Mouse (Mus musculus): ENCODE data around the gene Ccl27a. TPM values are rescaled to one million over a fixed set of nuclear protein-coding genes. Genes with fewer than 3 reads are reported as not detected.

Gene Ccl27a
- polyA plus RNA-seq, 1 experiment from 2014 or later, result 302 TPM

GRCm38 (mm10) chr4:41758701-41759100 is 15.3 kb downstream of the Ccl27a start:
- 90% methylated on average over 4 of the region's 4 CpGs for WGBS
- Histone ChIP-seq H3K27ac (ENCODE audit: low read length) (no peak overlapping the region), H3K27me3 (ENCODE audit: control insufficient read depth, insufficient read depth, low read depth, low read length) (no peaks in the 10 kb centered on the region), H3K9me3 (replicated peaks; ENCODE audit: control insufficient read depth, low read length, poor library complexity, severe bottlenecking) (no peaks in the 10 kb centered on the region), H3K9ac (ENCODE audit: low read depth, low read length) (no peak overlapping the region), H3K4me2 (ENCODE audit: low read length) (no peak overlapping the region), H3K4me3 (ENCODE audit: low read depth, low read length) (no peak overlapping the region), H3K4me1 (ENCODE audit: control insufficient read depth, insufficient read depth, low read length) (peaks cover 23% of the 10 kb centered on the region), H3K36me3 (ENCODE audit: control insufficient read depth, insufficient read depth, low read length) (no peaks in the 10 kb centered on the region; the same call in 1 of the 2 replicates)
- no peak for ATAC-seq

GRCm38 (mm10) chr4:41758021-41758420 is 16.0 kb downstream of the Ccl27a start:
- ATAC-seq, result no peak
- Histone ChIP-seq H3K36me3 (ENCODE audit: control insufficient read depth, insufficient read depth, low read length) (no peaks in the 10 kb centered on the region; the same call in 1 of the 2 replicates), H3K27ac (ENCODE audit: low read length) (no peak overlapping the region), H3K9me3 (replicated peaks; ENCODE audit: control insufficient read depth, low read length, poor library complexity, severe bottlenecking) (no peaks in the 10 kb centered on the region), H3K27me3 (ENCODE audit: control insufficient read depth, insufficient read depth, low read depth, low read length) (no peaks in the 10 kb centered on the region), H3K4me3 (ENCODE audit: low read depth, low read length) (no peak overlapping the region), H3K9ac (ENCODE audit: low read depth, low read length) (no peak overlapping the region), H3K4me1 (ENCODE audit: control insufficient read depth, insufficient read depth, low read length) (peaks cover 23% of the 10 kb centered on the region), H3K4me2 (ENCODE audit: low read length) (no peak overlapping the region)
- WGBS, result 79% methylated on average over 11 of the region's 11 CpGs

- WGBS, result 90% methylated on average over 13 of the region's 13 CpGs
These were observed 16.7 kb downstream of the Ccl27a start for GRCm38 (mm10) chr4:41757321-41757720.

GRCm38 (mm10) chr4:41756440-41756839 is 17.6 kb downstream of the Ccl27a start:
- 82% methylated on average over 8 of the region's 8 CpGs for WGBS

More at GRCm38 (mm10) chr4:41757321-41757720, 16.7 kb downstream of the Ccl27a start:
- H3K4me3 ChIP-seq (ENCODE audit: low read depth, low read length), result no peak overlapping the region
- H3K27me3 ChIP-seq (ENCODE audit: control insufficient read depth, insufficient read depth, low read depth, low read length), result no peaks in the 10 kb centered on the region
- no peak overlapping the region for H3K27ac ChIP-seq (ENCODE audit: low read length)
- no peak overlapping the region for H3K9ac ChIP-seq (ENCODE audit: low read depth, low read length)
- no peaks in the 10 kb centered on the region for H3K9me3 ChIP-seq (replicated peaks; ENCODE audit: control insufficient read depth, low read length, poor library complexity, severe bottlenecking)
- peaks cover 23% of the 10 kb centered on the region for H3K4me1 ChIP-seq (ENCODE audit: control insufficient read depth, insufficient read depth, low read length)
- no peaks in the 10 kb centered on the region; the same call in 1 of the 2 replicates for H3K36me3 ChIP-seq (ENCODE audit: control insufficient read depth, insufficient read depth, low read length)
- H3K4me2 ChIP-seq (ENCODE audit: low read length), result no peak overlapping the region
- ATAC-seq, result no peak

GRCm38 (mm10) chr4:41755338-41756305 is 18.4 kb downstream of the Ccl27a start, which contains the start of gene Sigmar1:
Sigmar1 (minus strand) TSS chr4:41756157.
- peak within 1 kb of the TSS; percentile 58 for H3K4me2 ChIP-seq (ENCODE audit: low read length)
- H3K9ac ChIP-seq (ENCODE audit: low read depth, low read length), result peak within 1 kb of the TSS; percentile 75
- peak within 1 kb of the TSS; percentile 83 for H3K27ac ChIP-seq (ENCODE audit: low read length)
- H3K36me3 ChIP-seq (ENCODE audit: control insufficient read depth, insufficient read depth, low read length), result no peaks in the 10 kb centered on the region; the same call in 1 of the 2 replicates
- H3K4me1 ChIP-seq (ENCODE audit: control insufficient read depth, insufficient read depth, low read length), result peaks cover 16% of the 10 kb centered on the region
- H3K9me3 ChIP-seq (replicated peaks; ENCODE audit: control insufficient read depth, low read length, poor library complexity, severe bottlenecking), result no peaks in the 10 kb centered on the region
- peak within 1 kb of the TSS; percentile 66 for H3K4me3 ChIP-seq (ENCODE audit: low read depth, low read length)
- under 1% methylated on average over 55 of the region's 57 CpGs for WGBS
- H3K27me3 ChIP-seq (ENCODE audit: control insufficient read depth, insufficient read depth, low read depth, low read length), result no peaks in the 10 kb centered on the region
- peak; percentile 84 for ATAC-seq

More at GRCm38 (mm10) chr4:41756440-41756839, 17.6 kb downstream of the Ccl27a start:
- Histone ChIP-seq H3K27ac (ENCODE audit: low read length) (no peak overlapping the region), H3K9ac (ENCODE audit: low read depth, low read length) (peak overlapping the region; percentile 75), H3K27me3 (ENCODE audit: control insufficient read depth, insufficient read depth, low read depth, low read length) (no peaks in the 10 kb centered on the region), H3K4me1 (ENCODE audit: control insufficient read depth, insufficient read depth, low read length) (peaks cover 23% of the 10 kb centered on the region), H3K9me3 (replicated peaks; ENCODE audit: control insufficient read depth, low read length, poor library complexity, severe bottlenecking) (no peaks in the 10 kb centered on the region), H3K36me3 (ENCODE audit: control insufficient read depth, insufficient read depth, low read length) (no peaks in the 10 kb centered on the region; the same call in 1 of the 2 replicates), H3K4me3 (ENCODE audit: low read depth, low read length) (peak overlapping the region; percentile 66), H3K4me2 (ENCODE audit: low read length) (peak overlapping the region; percentile 58)
- peak; percentile 8; the same call in 1 of the 2 replicates for ATAC-seq

- Histone ChIP-seq H3K9ac (ENCODE audit: low read depth, low read length) (peak within 1 kb of the TSS; percentile 75), H3K27ac (ENCODE audit: low read length) (peak within 1 kb of the TSS; percentile 83), H3K4me3 (ENCODE audit: low read depth, low read length) (peak within 1 kb of the TSS; percentile 66), H3K27me3 (ENCODE audit: control insufficient read depth, insufficient read depth, low read depth, low read length) (no peaks in the 10 kb centered on the region), H3K4me2 (ENCODE audit: low read length) (peak within 1 kb of the TSS; percentile 58), H3K9me3 (replicated peaks; ENCODE audit: control insufficient read depth, low read length, poor library complexity, severe bottlenecking) (no peaks in the 10 kb centered on the region), H3K4me1 (ENCODE audit: control insufficient read depth, insufficient read depth, low read length) (peaks cover 9% of the 10 kb centered on the region), H3K36me3 (ENCODE audit: control insufficient read depth, insufficient read depth, low read length) (no peaks in the 10 kb centered on the region; the same call in 1 of the 2 replicates)
- peak; percentile 81 for ATAC-seq
- 12% methylated on average over 14 of the region's 14 CpGs for WGBS
These were observed 19.2 kb downstream of the Ccl27a start, which contains the start of gene Galt for GRCm38 (mm10) chr4:41754797-41755337. Galt (plus strand) TSS chr4:41755228.

GRCm38 (mm10) chr4:41745021-41745420 is 29.0 kb downstream of the Ccl27a start:
- H3K9ac ChIP-seq (ENCODE audit: low read depth, low read length), result no peak overlapping the region
- H3K27me3 ChIP-seq (ENCODE audit: control insufficient read depth, insufficient read depth, low read depth, low read length), result no peaks in the 10 kb centered on the region
- H3K9me3 ChIP-seq (replicated peaks; ENCODE audit: control insufficient read depth, low read length, poor library complexity, severe bottlenecking), result no peaks in the 10 kb centered on the region
- H3K4me2 ChIP-seq (ENCODE audit: low read length), result no peak overlapping the region
- peaks cover 8% of the 10 kb centered on the region for H3K4me1 ChIP-seq (ENCODE audit: control insufficient read depth, insufficient read depth, low read length)
- H3K27ac ChIP-seq (ENCODE audit: low read length), result no peak overlapping the region
- no peaks in the 10 kb centered on the region for H3K36me3 ChIP-seq (ENCODE audit: control insufficient read depth, insufficient read depth, low read length)
- no peak overlapping the region for H3K4me3 ChIP-seq (ENCODE audit: low read depth, low read length)
- WGBS, result 90% methylated on average over 1 of the region's 1 CpGs
- no peak for ATAC-seq

GRCm38 (mm10) chr4:41744131-41744530 is 29.9 kb downstream of the Ccl27a start:
- Histone ChIP-seq H3K36me3 (ENCODE audit: control insufficient read depth, insufficient read depth, low read length) (no peaks in the 10 kb centered on the region), H3K9ac (ENCODE audit: low read depth, low read length) (no peak overlapping the region), H3K4me2 (ENCODE audit: low read length) (no peak overlapping the region), H3K4me1 (ENCODE audit: control insufficient read depth, insufficient read depth, low read length) (peaks cover 16% of the 10 kb centered on the region), H3K9me3 (replicated peaks; ENCODE audit: control insufficient read depth, low read length, poor library complexity, severe bottlenecking) (no peaks in the 10 kb centered on the region), H3K27ac (ENCODE audit: low read length) (no peak overlapping the region), H3K27me3 (ENCODE audit: control insufficient read depth, insufficient read depth, low read depth, low read length) (no peaks in the 10 kb centered on the region), H3K4me3 (ENCODE audit: low read depth, low read length) (no peak overlapping the region)
- WGBS, result 74% methylated on average over 2 of the region's 2 CpGs
- ATAC-seq, result no peak

Data from midbrain, embryonic 16.5 days (tissue).